Mouse (Mus musculus): ENCODE results near the gene Zfp235. TPM values are rescaled to one million over a fixed set of nuclear protein-coding genes. Genes with fewer than 3 reads are reported as not detected.

Zfp235 gene
- 14.4 TPM for polyA plus RNA-seq (2017; shearing (Covaris generic))

GRCm38 (mm10) chr7:24133996-24134828 lies at the start of gene Zfp235:
Gene Zfp235 (plus strand): TSS chr7:24134169.

GRCm38 (mm10) chr7:24112156-24112856 lies 21.7 kb upstream of the Zfp235 start, which contains the start of gene Zfp112:
Gene Zfp112 (plus strand): TSS chr7:24112314.

GRCm38 (mm10) chr7:24174618-24175336 lies 40.8 kb downstream of the Zfp235 start, which contains the start of gene Zfp114:
Gene Zfp114 (plus strand): TSS chr7:24175060.

Other genes with a start within 250 kb of the Zfp235 start
- gene Vmn1r178, start 242.2 kb upstream of the Zfp235 start, polyA plus RNA-seq (2017; shearing (Covaris generic)) = not detected
- 0.08 TPM for gene Vmn1r179, start 207.2 kb upstream of the Zfp235 start, polyA plus RNA-seq (2017; shearing (Covaris generic))
- not detected for gene Vmn1r180, start 183.5 kb upstream of the Zfp235 start, polyA plus RNA-seq (2017; shearing (Covaris generic))
- not detected for gene Vmn1r181, start 159.6 kb upstream of the Zfp235 start, polyA plus RNA-seq (2017; shearing (Covaris generic))
- gene V1rd19, start 132.5 kb upstream of the Zfp235 start, polyA plus RNA-seq (2017; shearing (Covaris generic)) = not detected
- 0.07 TPM for gene Vmn1r183, start 80.9 kb upstream of the Zfp235 start, polyA plus RNA-seq (2017; shearing (Covaris generic))
- 31.0 TPM for gene Zfp180, start 52.2 kb upstream of the Zfp235 start, polyA plus RNA-seq (2017; shearing (Covaris generic))
- 1.5 TPM for gene Zfp112, start 21.9 kb upstream of the Zfp235 start, polyA plus RNA-seq (2017; shearing (Covaris generic))
- 0.77 TPM for gene Zfp114, start 40.9 kb downstream of the Zfp235 start, polyA plus RNA-seq (2017; shearing (Covaris generic))
- 0.29 TPM for gene Zfp111, start 77.3 kb downstream of the Zfp235 start, polyA plus RNA-seq (2017; shearing (Covaris generic))
- gene Zfp109, start 103.4 kb downstream of the Zfp235 start, polyA plus RNA-seq (2017; shearing (Covaris generic)) = 4.3 TPM
- gene Zfp108, start 120.6 kb downstream of the Zfp235 start, polyA plus RNA-seq (2017; shearing (Covaris generic)) = 0.56 TPM
- 1.7 TPM for gene Zfp93, start 136.3 kb downstream of the Zfp235 start, polyA plus RNA-seq (2017; shearing (Covaris generic))
- gene Zfp61, start 167.1 kb downstream of the Zfp235 start, polyA plus RNA-seq (2017; shearing (Covaris generic)) = 20.5 TPM
- 12.3 TPM for gene Zfp94, start 182.5 kb downstream of the Zfp235 start, polyA plus RNA-seq (2017; shearing (Covaris generic))
- not detected for gene Tescl, start 199.8 kb downstream of the Zfp235 start, polyA plus RNA-seq (2017; shearing (Covaris generic))
- not detected for gene Lypd5, start 215.0 kb downstream of the Zfp235 start, polyA plus RNA-seq (2017; shearing (Covaris generic))
- gene Kcnn4, start 236.1 kb downstream of the Zfp235 start, polyA plus RNA-seq (2017; shearing (Covaris generic)) = 397 TPM

Data from CD4-positive, CD25-positive, alpha-beta regulatory T cell (primary cell).